Mouse (Mus musculus): Measurements from ENCODE around the gene Trim8. TPM values are rescaled to one million over a fixed set of nuclear protein-coding genes. Genes with fewer than 3 reads are reported as not detected.
A peak's percentile ranks its signal among the peaks of the same experiment; 100 is the strongest.

The Trim8 gene
- polyA plus RNA-seq, 1 experiment from 2014 or later = 34.1 TPM

GRCm38 (mm10) chr19:46455556-46455955 is 45.9 kb upstream of the Trim8 start:
- H3K9ac ChIP-seq (replicated peaks; ENCODE audit: low read depth) = 0 out of 2 replicates have a peak overlapping the region, but pooled peaks have one; percentile 0
- no peaks in the 10 kb centered on the region for H3K27me3 ChIP-seq (replicated peaks; ENCODE audit: insufficient read depth, low read length)
- H3K4me2 ChIP-seq (replicated peaks; ENCODE audit: low read depth, low read length) = no peak overlapping the region
- peaks cover 41% of the 10 kb centered on the region for H3K4me1 ChIP-seq (ENCODE audit: insufficient read depth, low read depth, low read length)
- ATAC-seq = no peak
- no peaks in the 10 kb centered on the region for H3K36me3 ChIP-seq (ENCODE audit: insufficient read depth, low read length)
- WGBS = 72% methylated on average over 8 of the region's 8 CpGs
- H3K27ac ChIP-seq (ENCODE audit: low read length) = peak overlapping the region; percentile 92
- no peak for DNase-seq (ENCODE audit: low spot score)
- no peak for TF ChIP-seq CTCF (IDR thresholded peaks at IDR 0.05)
- TF ChIP-seq EP300 (IDR thresholded peaks at IDR 0.05) = no peak
- no peak overlapping the region for H3K4me3 ChIP-seq (ENCODE audit: low read depth, low read length)
- H3K9me3 ChIP-seq (ENCODE audit: low read length) = no peaks in the 10 kb centered on the region

DNA sequence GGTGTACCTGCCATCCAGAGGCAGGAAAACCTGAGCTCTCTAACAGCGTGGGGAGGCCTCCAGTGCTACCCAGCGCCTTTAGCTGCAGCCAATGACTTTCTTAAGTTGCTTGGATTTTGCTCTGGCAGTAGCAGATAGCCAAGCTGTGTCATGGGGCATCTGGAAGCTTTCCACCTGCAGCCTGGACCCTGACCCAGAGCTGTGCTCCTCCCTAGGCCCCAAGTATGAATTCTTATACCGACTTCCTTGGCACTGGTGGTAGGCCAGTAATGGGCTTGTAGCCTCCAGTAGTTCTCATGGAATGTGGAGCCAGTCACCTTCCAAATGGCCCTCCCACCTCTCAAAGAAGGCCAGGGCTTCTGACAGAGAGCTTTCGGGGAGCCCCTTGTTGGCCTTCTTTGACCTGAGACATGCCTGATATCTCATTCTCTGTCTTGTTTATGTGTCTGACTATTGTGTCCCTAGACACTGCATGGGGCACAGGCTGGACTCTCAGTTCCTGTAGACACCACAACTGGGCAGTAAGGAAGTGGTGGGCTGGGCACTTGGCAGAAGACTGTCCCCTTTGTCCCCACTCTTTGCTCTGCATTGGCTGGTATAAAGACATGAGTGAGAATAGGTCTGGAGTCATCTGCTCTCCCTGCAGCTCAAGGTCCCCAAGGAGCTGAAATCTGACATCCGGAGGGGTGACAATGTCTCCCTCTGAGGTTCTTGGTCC is 45.3 kb upstream of the Trim8 start:
- H3K9ac ChIP-seq (replicated peaks; ENCODE audit: low read depth) = no peak overlapping the region
- H3K4me3 ChIP-seq (ENCODE audit: low read depth, low read length) = no peak overlapping the region
- peak; percentile 35 for ATAC-seq
- DNase-seq (ENCODE audit: low spot score) = peak; percentile 65
- H3K9me3 ChIP-seq (ENCODE audit: low read length) = no peaks in the 10 kb centered on the region
- peaks cover 41% of the 10 kb centered on the region for H3K4me1 ChIP-seq (ENCODE audit: insufficient read depth, low read depth, low read length)
- no peaks in the 10 kb centered on the region for H3K27me3 ChIP-seq (replicated peaks; ENCODE audit: insufficient read depth, low read length)
- WGBS = 48% methylated on average over 5 of the region's 5 CpGs
- no peak overlapping the region for H3K4me2 ChIP-seq (replicated peaks; ENCODE audit: low read depth, low read length)
- peak overlapping the region; percentile 92 for H3K27ac ChIP-seq (ENCODE audit: low read length)
- no peaks in the 10 kb centered on the region for H3K36me3 ChIP-seq (ENCODE audit: insufficient read depth, low read length)
- TF ChIP-seq EP300 (IDR thresholded peaks at IDR 0.05) = peak; percentile 68
- TF ChIP-seq CTCF (IDR thresholded peaks at IDR 0.05) = no peak

DNA sequence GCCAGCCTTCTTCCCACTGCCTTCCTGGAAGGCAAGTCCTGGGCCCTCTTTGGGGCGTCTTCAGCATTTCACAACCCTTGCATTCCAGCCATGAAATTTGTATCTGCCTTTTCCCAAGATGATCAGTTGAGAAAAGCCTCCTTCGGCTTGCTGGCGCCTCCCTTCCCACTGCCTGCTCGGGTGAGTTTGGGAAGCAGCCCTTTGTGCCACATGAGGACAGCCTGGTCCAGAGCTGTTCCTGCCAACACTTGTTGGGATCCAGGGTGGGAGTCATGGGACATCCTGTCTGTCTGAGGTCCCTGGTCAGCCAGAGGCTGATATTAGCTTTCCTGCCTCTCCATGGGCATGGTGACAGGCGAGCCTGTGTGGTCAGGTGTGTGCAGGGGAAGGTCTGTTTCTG is 43.7 kb upstream of the Trim8 start:
- Histone ChIP-seq H3K9ac (replicated peaks; ENCODE audit: low read depth) (no peak overlapping the region), H3K27ac (ENCODE audit: low read length) (peak overlapping the region; percentile 16; the same call in 1 of the 2 replicates), H3K4me1 (ENCODE audit: insufficient read depth, low read depth, low read length) (peaks cover 39% of the 10 kb centered on the region), H3K36me3 (ENCODE audit: insufficient read depth, low read length) (no peaks in the 10 kb centered on the region), H3K27me3 (replicated peaks; ENCODE audit: insufficient read depth, low read length) (no peaks in the 10 kb centered on the region), H3K4me2 (replicated peaks; ENCODE audit: low read depth, low read length) (no peak overlapping the region), H3K4me3 (ENCODE audit: low read depth, low read length) (no peak overlapping the region), H3K9me3 (ENCODE audit: low read length) (no peaks in the 10 kb centered on the region)
- no peak for DNase-seq (ENCODE audit: low spot score)
- ATAC-seq = no peak
- TF ChIP-seq EP300 (IDR thresholded peaks at IDR 0.05) (peak; percentile 27; the same call in 1 of the 2 replicates), CTCF (IDR thresholded peaks at IDR 0.05) (no peak)
- WGBS = 57% methylated on average over 5 of the region's 5 CpGs

DNA sequence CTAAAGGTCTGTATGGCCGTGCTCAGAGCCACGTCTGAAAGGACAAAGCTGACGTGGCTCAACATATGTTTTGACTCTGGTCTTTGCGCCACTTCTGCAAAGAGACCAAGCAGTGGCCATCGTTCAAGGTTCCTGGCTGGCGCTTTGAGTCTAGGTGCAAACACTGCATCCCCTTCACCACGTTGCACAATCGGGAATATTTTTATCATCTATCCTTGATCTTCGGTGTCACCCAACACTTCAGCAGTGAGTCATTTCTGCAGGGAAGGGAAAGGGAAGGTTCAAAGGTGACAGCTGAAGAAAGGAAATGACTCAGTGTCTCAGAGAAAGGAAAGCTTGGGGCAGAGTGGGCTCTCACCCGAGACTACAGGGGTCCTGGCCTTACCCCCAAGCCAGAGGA is 42.2 kb upstream of the Trim8 start:
- DNase-seq (ENCODE audit: low spot score) (peak; percentile 77), ATAC-seq (no peak)
- TF ChIP-seq EP300 (IDR thresholded peaks at IDR 0.05) (peak; percentile 68), CTCF (IDR thresholded peaks at IDR 0.05) (no peak)
- Histone ChIP-seq H3K27me3 (replicated peaks; ENCODE audit: insufficient read depth, low read length) (no peaks in the 10 kb centered on the region), H3K9ac (replicated peaks; ENCODE audit: low read depth) (no peak overlapping the region), H3K27ac (ENCODE audit: low read length) (peak overlapping the region; percentile 52), H3K4me2 (replicated peaks; ENCODE audit: low read depth, low read length) (no peak overlapping the region), H3K36me3 (ENCODE audit: insufficient read depth, low read length) (no peaks in the 10 kb centered on the region), H3K9me3 (ENCODE audit: low read length) (no peaks in the 10 kb centered on the region), H3K4me1 (ENCODE audit: insufficient read depth, low read depth, low read length) (peaks cover 30% of the 10 kb centered on the region), H3K4me3 (ENCODE audit: low read depth, low read length) (no peak overlapping the region)
- WGBS = 31% methylated on average over 10 of the region's 10 CpGs

DNA sequence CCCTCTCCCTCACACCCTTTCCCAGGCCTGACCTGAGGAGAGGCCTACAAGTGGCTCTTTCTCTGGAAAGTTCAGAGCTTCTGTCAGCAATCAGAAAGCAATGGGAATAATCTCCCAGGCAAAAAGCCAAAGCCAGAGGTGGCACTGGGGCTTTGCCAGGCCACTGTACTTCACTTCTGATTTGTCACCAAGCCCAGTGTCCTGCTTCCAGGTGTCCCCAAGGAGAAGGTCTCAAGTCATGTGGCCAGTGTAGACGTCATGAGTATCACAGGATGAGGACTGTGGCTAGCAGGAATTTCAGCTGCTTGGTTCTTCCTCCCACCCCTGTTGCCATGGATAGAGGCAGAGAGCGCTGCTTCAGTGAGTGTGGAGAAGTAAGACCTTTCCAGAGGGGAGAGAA is 41.6 kb upstream of the Trim8 start:
- peak; percentile 52 for ATAC-seq
- TF ChIP-seq EP300 (IDR thresholded peaks at IDR 0.05) (peak; percentile 27; the same call in 1 of the 2 replicates), CTCF (IDR thresholded peaks at IDR 0.05) (no peak)
- no peak overlapping the region for H3K4me2 ChIP-seq (replicated peaks; ENCODE audit: low read depth, low read length)
- DNase-seq (ENCODE audit: low spot score) = peak; percentile 79
- H3K4me3 ChIP-seq (ENCODE audit: low read depth, low read length) = no peak overlapping the region
- H3K36me3 ChIP-seq (ENCODE audit: insufficient read depth, low read length) = no peaks in the 10 kb centered on the region
- no peaks in the 10 kb centered on the region for H3K9me3 ChIP-seq (ENCODE audit: low read length)
- peaks cover 24% of the 10 kb centered on the region for H3K4me1 ChIP-seq (ENCODE audit: insufficient read depth, low read depth, low read length)
- WGBS = 57% methylated on average over 2 of the region's 2 CpGs
- H3K27me3 ChIP-seq (replicated peaks; ENCODE audit: insufficient read depth, low read length) = no peaks in the 10 kb centered on the region
- peak overlapping the region; percentile 52 for H3K27ac ChIP-seq (ENCODE audit: low read length)
- H3K9ac ChIP-seq (replicated peaks; ENCODE audit: low read depth) = no peak overlapping the region

DNA sequence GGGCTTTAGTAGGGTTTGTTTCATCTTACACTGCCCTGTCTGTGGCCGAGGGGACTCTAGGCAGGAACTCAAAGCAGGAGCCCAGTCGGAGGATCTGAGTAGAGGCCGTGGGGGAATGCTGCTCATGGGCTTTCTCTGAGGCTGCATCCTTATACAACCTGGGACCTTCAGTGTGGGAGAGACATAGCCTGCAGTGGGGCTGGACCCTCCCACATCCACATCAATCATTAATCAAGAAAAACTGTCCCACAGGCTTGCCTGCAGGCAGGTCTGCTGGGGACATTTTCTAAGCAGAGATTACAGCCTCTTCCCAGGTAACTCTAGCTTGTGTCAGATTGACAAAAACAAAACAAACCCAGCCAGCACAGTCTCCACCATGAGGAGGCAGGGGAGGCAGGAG is 38.9 kb upstream of the Trim8 start:
- no peak overlapping the region for H3K27ac ChIP-seq (ENCODE audit: low read length)
- H3K9me3 ChIP-seq (ENCODE audit: low read length) = no peaks in the 10 kb centered on the region
- H3K4me1 ChIP-seq (ENCODE audit: insufficient read depth, low read depth, low read length) = peaks cover 7% of the 10 kb centered on the region; the same call in 1 of the 2 replicates
- 79% methylated on average over 3 of the region's 3 CpGs for WGBS
- H3K4me3 ChIP-seq (ENCODE audit: low read depth, low read length) = no peak overlapping the region
- ATAC-seq (no peak), DNase-seq (ENCODE audit: low spot score) (no peak)
- no peak overlapping the region for H3K9ac ChIP-seq (replicated peaks; ENCODE audit: low read depth)
- TF ChIP-seq CTCF (IDR thresholded peaks at IDR 0.05) = no peak
- no peaks in the 10 kb centered on the region for H3K36me3 ChIP-seq (ENCODE audit: insufficient read depth, low read length)
- H3K27me3 ChIP-seq (replicated peaks; ENCODE audit: insufficient read depth, low read length) = no peaks in the 10 kb centered on the region
- no peak overlapping the region for H3K4me2 ChIP-seq (replicated peaks; ENCODE audit: low read depth, low read length)

All from lung, postnatal 0 days (tissue).